Mouse (Mus musculus) E14TG2a.4 (cell line): Measurements from ENCODE around the gene Mrpl36.

ENCODE experiments used
- H3K27me3 ChIP-seq: 2 replicates; pipeline ENCODE4 v1.6.1; 2014; ENCODE audit warnings: low read length, control low read depth; ENCODE audit not compliant: insufficient read depth
- H3K36me3 ChIP-seq: 2 replicates; pipeline ENCODE4 v1.6.1; 2014; ENCODE audit warnings: low read length, control low read depth; ENCODE audit not compliant: insufficient read depth
- H3K4me1 ChIP-seq: replicated peaks from 2 replicates; pipeline ENCODE4 v1.6.1; 2014; ENCODE audit warnings: low read depth, low read length, control low read depth
- H3K4me3 ChIP-seq: replicated peaks from 2 replicates; pipeline ENCODE4 v1.5.1; 2014; ENCODE audit warnings: mild to moderate bottlenecking, low read length
- H3K9me3 ChIP-seq: 2 replicates; pipeline ENCODE4 v1.6.1; 2014; ENCODE audit warnings: low read length, control low read depth
- CTCF ChIP-seq: conservative IDR thresholded peaks from 2 replicates; pipeline ENCODE4 v1.5.1; 2014; ENCODE audit warnings: low read length
- NANOG ChIP-seq: IDR thresholded peaks from 2 replicates; pipeline ENCODE4 v1.6.1; 2014; ENCODE audit warnings: borderline replicate concordance, low read length, mixed read lengths
- POU5F1 ChIP-seq: IDR thresholded peaks from 2 replicates; pipeline ENCODE4 v1.6.1; 2014; ENCODE audit warnings: low read length, borderline replicate concordance

The Mrpl36 gene

GRCm38 (mm10) chr13:73350741-73351140 is 22.4 kb downstream of the Mrpl36 start:
- TF ChIP-seq CTCF = no peak
- TF ChIP-seq NANOG = no peak
- TF ChIP-seq POU5F1 = no peak
- Histone ChIP-seq H3K4me1 (peaks cover 38% of the 10 kb centered on the region), H3K4me3 (no peak overlapping the region), H3K36me3 (no peaks in the 10 kb centered on the region), H3K27me3 (peaks cover 8% of the 10 kb centered on the region), H3K9me3 (no peaks in the 10 kb centered on the region)

- Histone ChIP-seq H3K36me3 (no peaks in the 10 kb centered on the region), H3K9me3 (no peaks in the 10 kb centered on the region), H3K27me3 (peaks cover 8% of the 10 kb centered on the region), H3K4me1 (peaks cover 39% of the 10 kb centered on the region), H3K4me3 (no peak overlapping the region)
- TF ChIP-seq CTCF = no peak
- no peak for TF ChIP-seq POU5F1
- no peak for TF ChIP-seq NANOG
Measured at GRCm38 (mm10) chr13:73351910-73352309, 23.6 kb downstream of the Mrpl36 start.

- TF ChIP-seq CTCF (no peak), NANOG (no peak), POU5F1 (no peak)
- Histone ChIP-seq H3K9me3 (no peaks in the 10 kb centered on the region), H3K4me1 (peaks cover 37% of the 10 kb centered on the region), H3K27me3 (peaks cover 8% of the 10 kb centered on the region), H3K4me3 (no peak overlapping the region), H3K36me3 (no peaks in the 10 kb centered on the region)
Measured at GRCm38 (mm10) chr13:73352491-73352890, 24.2 kb downstream of the Mrpl36 start.

- Histone ChIP-seq H3K36me3 (no peaks in the 10 kb centered on the region), H3K27me3 (peaks cover 8% of the 10 kb centered on the region), H3K9me3 (no peaks in the 10 kb centered on the region), H3K4me3 (no peak overlapping the region), H3K4me1 (peaks cover 11% of the 10 kb centered on the region)
- TF ChIP-seq NANOG = no peak
- no peak for TF ChIP-seq CTCF
- TF ChIP-seq POU5F1 = no peak
Measured at GRCm38 (mm10) chr13:73357106-73357505, 28.8 kb downstream of the Mrpl36 start.

GRCm38 (mm10) chr13:73373367-73373766 is 45.1 kb downstream of the Mrpl36 start:
- TF ChIP-seq CTCF (no peak), NANOG (no peak), POU5F1 (no peak)
- Histone ChIP-seq H3K9me3 (no peaks in the 10 kb centered on the region), H3K4me3 (no peak overlapping the region), H3K4me1 (no peaks in the 10 kb centered on the region), H3K36me3 (no peaks in the 10 kb centered on the region), H3K27me3 (no peaks in the 10 kb centered on the region)

GRCm38 (mm10) chr13:73374612-73375011 is 46.3 kb downstream of the Mrpl36 start:
- H3K27me3 ChIP-seq = 0 out of 2 replicates have a peak, but pooled peaks cover 4% of the 10 kb centered on the region
- TF ChIP-seq POU5F1 = no peak
- no peak for TF ChIP-seq CTCF
- TF ChIP-seq NANOG = no peak
- no peaks in the 10 kb centered on the region for H3K9me3 ChIP-seq
- H3K4me1 ChIP-seq = no peaks in the 10 kb centered on the region
- no peak overlapping the region for H3K4me3 ChIP-seq
- no peaks in the 10 kb centered on the region for H3K36me3 ChIP-seq

- 0 out of 2 replicates have a peak, but pooled peaks cover 4% of the 10 kb centered on the region for H3K4me1 ChIP-seq
- no peak overlapping the region for H3K4me3 ChIP-seq
- H3K9me3 ChIP-seq = no peaks in the 10 kb centered on the region
- TF ChIP-seq NANOG (no peak), POU5F1 (no peak), CTCF (no peak)
- no peaks in the 10 kb centered on the region for H3K36me3 ChIP-seq
- 0 out of 2 replicates have a peak, but pooled peaks cover 4% of the 10 kb centered on the region for H3K27me3 ChIP-seq
Measured at GRCm38 (mm10) chr13:73377637-73378036, 49.3 kb downstream of the Mrpl36 start.
